1 mouse cellular context compared by ENCODE assay signal in the genomic region with DNA sequence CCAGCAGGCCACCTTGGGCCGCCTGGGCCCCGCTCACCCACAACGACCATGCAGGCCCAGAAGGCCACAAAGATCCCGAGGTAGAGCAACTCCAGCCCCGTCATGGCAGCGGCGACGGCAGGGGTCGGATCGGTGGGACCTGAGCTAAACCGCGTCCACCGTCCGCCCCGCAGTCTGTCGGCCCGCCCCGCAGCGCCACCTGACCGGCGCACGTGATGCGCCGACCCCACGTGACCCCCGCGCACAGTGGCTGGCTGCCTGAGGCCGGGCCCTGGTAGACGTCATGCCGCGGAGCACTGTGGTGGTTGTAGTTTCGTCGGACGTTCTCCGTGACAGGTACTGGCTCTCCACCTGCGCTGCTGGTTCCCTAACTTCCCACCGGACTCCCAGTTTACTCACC.
TF ChIP-seq lines count a peak whose summit lies in the region.

Atp6v0b (minus strand) TSS at position 201 of the 400 bp plus-strand sequence.

TF ChIP-seq in CH12.LX, 34 proteins besides CTCF, POLR2A, EP300 and RAD21 (continued from another document):
- TF ChIP-seq NRF1 (IDR thresholded peaks at IDR 0.05; ENCODE audit: low read depth, low read length) = peak; percentile 74
- TF ChIP-seq RCOR1 (conservative IDR thresholded peaks at IDR 0.05; ENCODE audit: low read depth, low read length) = peak; percentile 83
- TF ChIP-seq MAFK (IDR thresholded peaks at IDR 0.05; ENCODE audit: insufficient replicate concordance, low read length) = no peak
- TF ChIP-seq UBTF (IDR thresholded peaks at IDR 0.05; ENCODE audit: low read depth, low read length) = peak; percentile 34; the same call in 1 of the 2 replicates
- no peak for TF ChIP-seq CHD1 (IDR thresholded peaks at IDR 0.05; ENCODE audit: low read depth, low read length)
- TF ChIP-seq CHD2 (IDR thresholded peaks at IDR 0.05; ENCODE audit: low read length) = peak; percentile 70; the same call in 1 of the 2 replicates
- no peak for TF ChIP-seq ZKSCAN1 (IDR thresholded peaks at IDR 0.05; ENCODE audit: borderline replicate concordance, low read depth, low read length)
- TF ChIP-seq BHLHE40 (IDR thresholded peaks at IDR 0.05; ENCODE audit: low read depth, low read length) = peak; percentile 99
TF ChIP-seq in CH12.LX: peak in this region for 20.
